Mouse (Mus musculus): ENCODE data around the gene Brinp3. TPM values are rescaled to one million over a fixed set of nuclear protein-coding genes. Genes with fewer than 3 reads are reported as not detected.

The Brinp3 gene
- total and polyA plus RNA-seq, 2 experiments from 2014 or later: 50.8 to 66.5 TPM

- ATAC-seq (ENCODE audit: low FRiP score) (no peak), DNase-seq (ENCODE audit: low spot score) (no peak)
- Histone ChIP-seq H3K9ac (replicated peaks; ENCODE audit: low read length, poor library complexity, severe bottlenecking) (no peak overlapping the region), H3K4me3 (ENCODE audit: low read depth, low read length) (no peak overlapping the region), H3K9me3 (ENCODE audit: low read length) (no peaks in the 10 kb centered on the region), H3K27ac (ENCODE audit: low read depth, low read length) (no peak overlapping the region), H3K4me2 (ENCODE audit: low read depth, low read length, poor library complexity, severe bottlenecking) (no peak overlapping the region), H3K36me3 (ENCODE audit: insufficient read depth, low read length) (no peaks in the 10 kb centered on the region), H3K27me3 (ENCODE audit: insufficient read depth, low read length) (no peaks in the 10 kb centered on the region), H3K4me1 (ENCODE audit: insufficient read depth, low read length) (no peaks in the 10 kb centered on the region)
- no peak for TF ChIP-seq CTCF (IDR thresholded peaks at IDR 0.05)
These were observed 256.5 kb downstream of the Brinp3 start for GRCm38 (mm10) chr1:146751066-146751465.

- no peak overlapping the region for H3K4me3 ChIP-seq (ENCODE audit: low read depth, low read length)
- no peak overlapping the region for H3K9ac ChIP-seq (replicated peaks; ENCODE audit: low read length, poor library complexity, severe bottlenecking)
- 42% methylated on average over 4 of the region's 4 CpGs for whole genome bisulfite sequencing
- H3K9me3 ChIP-seq (ENCODE audit: low read length): no peaks in the 10 kb centered on the region
- H3K27ac ChIP-seq (ENCODE audit: low read depth, low read length): no peak overlapping the region
- H3K36me3 ChIP-seq (ENCODE audit: insufficient read depth, low read length): no peaks in the 10 kb centered on the region
- no peaks in the 10 kb centered on the region for H3K4me1 ChIP-seq (ENCODE audit: insufficient read depth, low read length)
- TF ChIP-seq CTCF (IDR thresholded peaks at IDR 0.05): no peak
- no peak overlapping the region for H3K4me2 ChIP-seq (ENCODE audit: low read depth, low read length, poor library complexity, severe bottlenecking)
- no peaks in the 10 kb centered on the region for H3K27me3 ChIP-seq (ENCODE audit: insufficient read depth, low read length)
- ATAC-seq (ENCODE audit: low FRiP score) (no peak), DNase-seq (ENCODE audit: low spot score) (no peak)
These were observed 288.7 kb downstream of the Brinp3 start for GRCm38 (mm10) chr1:146783259-146783658.

- H3K9me3 ChIP-seq (ENCODE audit: low read length): no peaks in the 10 kb centered on the region
- 74% methylated on average over 2 of the region's 2 CpGs for WGBS
- no peaks in the 10 kb centered on the region for H3K4me1 ChIP-seq (ENCODE audit: insufficient read depth, low read length)
- H3K27me3 ChIP-seq (ENCODE audit: insufficient read depth, low read length): no peaks in the 10 kb centered on the region
- H3K36me3 ChIP-seq (ENCODE audit: insufficient read depth, low read length): no peaks in the 10 kb centered on the region
- TF ChIP-seq CTCF (IDR thresholded peaks at IDR 0.05): no peak
- H3K4me3 ChIP-seq (ENCODE audit: low read depth, low read length): no peak overlapping the region
- H3K4me2 ChIP-seq (ENCODE audit: low read depth, low read length, poor library complexity, severe bottlenecking): no peak overlapping the region
- no peak for DNase-seq (ENCODE audit: low spot score)
- ATAC-seq (ENCODE audit: low FRiP score): no peak
- H3K9ac ChIP-seq (replicated peaks; ENCODE audit: low read length, poor library complexity, severe bottlenecking): no peak overlapping the region
- no peak overlapping the region for H3K27ac ChIP-seq (ENCODE audit: low read depth, low read length)
These were observed 292.7 kb downstream of the Brinp3 start for GRCm38 (mm10) chr1:146787236-146787635.

- H3K4me3 ChIP-seq (ENCODE audit: low read depth, low read length): no peak overlapping the region
- no peak for TF ChIP-seq CTCF (IDR thresholded peaks at IDR 0.05)
- no peaks in the 10 kb centered on the region for H3K4me1 ChIP-seq (ENCODE audit: insufficient read depth, low read length)
- no peaks in the 10 kb centered on the region for H3K36me3 ChIP-seq (ENCODE audit: insufficient read depth, low read length)
- H3K27me3 ChIP-seq (ENCODE audit: insufficient read depth, low read length): no peaks in the 10 kb centered on the region
- H3K4me2 ChIP-seq (ENCODE audit: low read depth, low read length, poor library complexity, severe bottlenecking): no peak overlapping the region
- H3K27ac ChIP-seq (ENCODE audit: low read depth, low read length): no peak overlapping the region
- H3K9ac ChIP-seq (replicated peaks; ENCODE audit: low read length, poor library complexity, severe bottlenecking): no peak overlapping the region
- DNase-seq (ENCODE audit: low spot score): peak; percentile 31
- H3K9me3 ChIP-seq (ENCODE audit: low read length): no peaks in the 10 kb centered on the region
- no peak for ATAC-seq (ENCODE audit: low FRiP score)
These were observed 298.3 kb downstream of the Brinp3 start for GRCm38 (mm10) chr1:146792826-146793225.

GRCm38 (mm10) chr1:146799986-146800553, 305.5 kb downstream of the Brinp3 start:
- no peak overlapping the region for H3K9ac ChIP-seq (replicated peaks; ENCODE audit: low read length, poor library complexity, severe bottlenecking)
- no peak overlapping the region for H3K4me3 ChIP-seq (ENCODE audit: low read depth, low read length)
- no peaks in the 10 kb centered on the region for H3K4me1 ChIP-seq (ENCODE audit: insufficient read depth, low read length)
- no peaks in the 10 kb centered on the region for H3K36me3 ChIP-seq (ENCODE audit: insufficient read depth, low read length)
- TF ChIP-seq CTCF (IDR thresholded peaks at IDR 0.05): no peak
- no peak overlapping the region for H3K4me2 ChIP-seq (ENCODE audit: low read depth, low read length, poor library complexity, severe bottlenecking)
- WGBS: 79% methylated on average over 6 of the region's 6 CpGs
- no peaks in the 10 kb centered on the region for H3K27me3 ChIP-seq (ENCODE audit: insufficient read depth, low read length)
- peak; percentile 22 for DNase-seq (ENCODE audit: low spot score)
- H3K9me3 ChIP-seq (ENCODE audit: low read length): no peaks in the 10 kb centered on the region
- H3K27ac ChIP-seq (ENCODE audit: low read depth, low read length): no peak overlapping the region
- no peak for ATAC-seq (ENCODE audit: low FRiP score)

- H3K4me1 ChIP-seq (ENCODE audit: insufficient read depth, low read length): no peaks in the 10 kb centered on the region
- no peak for TF ChIP-seq CTCF (IDR thresholded peaks at IDR 0.05)
- DNase-seq (ENCODE audit: low spot score): no peak
These were observed 307.3 kb downstream of the Brinp3 start for GRCm38 (mm10) chr1:146801821-146802220.

More at GRCm38 (mm10) chr1:146801821-146802220, 307.3 kb downstream of the Brinp3 start:
- Histone ChIP-seq H3K4me3 (ENCODE audit: low read depth, low read length) (no peak overlapping the region), H3K27me3 (ENCODE audit: insufficient read depth, low read length) (no peaks in the 10 kb centered on the region), H3K9ac (replicated peaks; ENCODE audit: low read length, poor library complexity, severe bottlenecking) (no peak overlapping the region), H3K4me2 (ENCODE audit: low read depth, low read length, poor library complexity, severe bottlenecking) (no peak overlapping the region), H3K36me3 (ENCODE audit: insufficient read depth, low read length) (no peaks in the 10 kb centered on the region), H3K27ac (ENCODE audit: low read depth, low read length) (no peak overlapping the region), H3K9me3 (ENCODE audit: low read length) (no peaks in the 10 kb centered on the region)
- WGBS: 97% methylated on average over 3 of the region's 3 CpGs
- ATAC-seq (ENCODE audit: low FRiP score): no peak
